Mouse (Mus musculus) liver, postnatal 0 days (tissue): ENCODE measurements at regions not wholly inside any gene's neighbourhood (a gene's known extent, or its start where the extent isn't known, plus 50 kb on each side); places are given as distances from the start of the nearest gene placed in this dataset.

ENCODE experiments used
- ATAC-seq: fragments of 200-750 bp; cut with Nextera tagmentation; 2 replicates; pipeline ENCODE4 v1.8.0; 2017; ENCODE audit warnings: mild to moderate bottlenecking, moderate library complexity
- DNase-seq: peaks from one replicate; pipeline ENCODE4 v3.0.0-alpha.2; 2016
- H3K27ac ChIP-seq: fragments of 300-500 bp; sonication (generic); 2 replicates; pipeline ENCODE4 v1.5.1; 2014; ENCODE audit warnings: antibody characterized with exemption, moderate library complexity, mild to moderate bottlenecking, low read depth
- H3K27me3 ChIP-seq: fragments of 300-500 bp; sonication (generic); 2 replicates; pipeline ENCODE4 v1.6.1; 2014; ENCODE audit warnings: low read length, control low read depth, mixed read lengths; ENCODE audit not compliant: insufficient read depth
- H3K36me3 ChIP-seq: fragments of 300-500 bp; sonication (generic); replicated peaks from 2 replicates; pipeline ENCODE4 v1.6.1; 2014; ENCODE audit warnings: mild to moderate bottlenecking, control low read depth, low read length, moderate library complexity, mixed read lengths; ENCODE audit not compliant: insufficient read depth
- H3K4me1 ChIP-seq: fragments of 300-500 bp; sonication (generic); 2 replicates; pipeline ENCODE4 v1.6.1; 2014; ENCODE audit warnings: antibody characterized with exemption, mild to moderate bottlenecking, control low read depth; ENCODE audit not compliant: insufficient read depth
- H3K4me2 ChIP-seq: fragments of 300-500 bp; sonication (generic); 2 replicates; pipeline ENCODE4 v1.6.1; 2014; ENCODE audit warnings: low read depth, mild to moderate bottlenecking, low read length, moderate library complexity, mixed read lengths
- H3K4me3 ChIP-seq: fragments of 300-500 bp; sonication (generic); 2 replicates; pipeline ENCODE4 v1.5.1; 2014; ENCODE audit warnings: low read depth, low read length
- H3K9ac ChIP-seq: fragments of 300-500 bp; sonication (generic); replicated peaks from 2 replicates; pipeline ENCODE4 v1.6.1; 2014; ENCODE audit warnings: mild to moderate bottlenecking, moderate library complexity
- H3K9me3 ChIP-seq: fragments of 300-500 bp; sonication (generic); 2 replicates; pipeline ENCODE4 v1.6.1; 2016; ENCODE audit warnings: mild to moderate bottlenecking, control low read depth, low read length, mixed read lengths
- CTCF ChIP-seq: sonication (generic); IDR thresholded peaks from 2 replicates; pipeline ENCODE4 v1.5.1; 2016; ENCODE audit warnings: antibody characterized with exemption, low read depth
- EP300 ChIP-seq: IDR thresholded peaks from 2 replicates; pipeline ENCODE4 v1.6.1; 2016; ENCODE audit warnings: antibody characterized with exemption, low read depth, mild to moderate bottlenecking
- WGBS: fragments of 180-500 bp; shearing (Covaris S2); extraction: QIAGEN DNeasy Blood & Tissue Kit; methylation state at CpG from one replicate; pipeline ENCODE4 v1.1.7; 2014; ENCODE audit not compliant: insufficient replicate concordance; 5-methylcytosine and 5-hydroxymethylcytosine counted together

- ATAC-seq = no peak
- Histone ChIP-seq H3K27me3 (no peaks in the 10 kb centered on the region), H3K36me3 (no peaks in the 10 kb centered on the region), H3K27ac (no peak overlapping the region), H3K4me1 (no peaks in the 10 kb centered on the region), H3K4me2 (no peak overlapping the region), H3K9me3 (no peaks in the 10 kb centered on the region), H3K4me3 (no peak overlapping the region), H3K9ac (no peak overlapping the region)
- 78% methylated on average over 3 of the region's 3 CpGs for WGBS
- no peak for DNase-seq
- TF ChIP-seq EP300 (no peak), CTCF (no peak)
Observed at GRCm38 (mm10) chr15:86913276-86913675, 630.8 kb upstream of the Fam19a5 start.

GRCm38 (mm10) chr15:86917891-86918290 is 626.2 kb upstream of the Fam19a5 start:
- no peaks in the 10 kb centered on the region for H3K36me3 ChIP-seq
- no peaks in the 10 kb centered on the region for H3K27me3 ChIP-seq
- TF ChIP-seq EP300 (no peak), CTCF (no peak)
- H3K9me3 ChIP-seq = no peaks in the 10 kb centered on the region
- no peak overlapping the region for H3K4me3 ChIP-seq
- no peaks in the 10 kb centered on the region for H3K4me1 ChIP-seq
- WGBS = 82% methylated on average over 8 of the region's 8 CpGs
- no peak overlapping the region for H3K4me2 ChIP-seq
- no peak for DNase-seq
- H3K27ac ChIP-seq = no peak overlapping the region
- H3K9ac ChIP-seq = no peak overlapping the region
- ATAC-seq = no peak

- Histone ChIP-seq H3K27me3 (no peaks in the 10 kb centered on the region), H3K36me3 (no peaks in the 10 kb centered on the region), H3K4me3 (no peak overlapping the region), H3K4me1 (no peaks in the 10 kb centered on the region), H3K9me3 (no peaks in the 10 kb centered on the region), H3K4me2 (no peak overlapping the region), H3K9ac (no peak overlapping the region), H3K27ac (no peak overlapping the region)
- no peak for ATAC-seq
- 53% methylated on average over 8 of the region's 8 CpGs for WGBS
- DNase-seq = no peak
- TF ChIP-seq EP300 (no peak), CTCF (no peak)
Observed at GRCm38 (mm10) chr15:86919704-86920103, 624.4 kb upstream of the Fam19a5 start.

GRCm38 (mm10) chr15:86920185-86920584 is 623.9 kb upstream of the Fam19a5 start:
- no peaks in the 10 kb centered on the region for H3K27me3 ChIP-seq
- 56% methylated on average over 7 of the region's 7 CpGs for WGBS
- TF ChIP-seq CTCF (no peak), EP300 (no peak)
- H3K27ac ChIP-seq = no peak overlapping the region
- no peak for ATAC-seq
- no peak for DNase-seq
- H3K4me2 ChIP-seq = no peak overlapping the region
- no peak overlapping the region for H3K4me3 ChIP-seq
- no peaks in the 10 kb centered on the region for H3K9me3 ChIP-seq
- no peaks in the 10 kb centered on the region for H3K36me3 ChIP-seq
- H3K4me1 ChIP-seq = no peaks in the 10 kb centered on the region
- no peak overlapping the region for H3K9ac ChIP-seq

GRCm38 (mm10) chr15:86921401-86921800 is 622.7 kb upstream of the Fam19a5 start:
- Histone ChIP-seq H3K4me3 (no peak overlapping the region), H3K4me2 (no peak overlapping the region), H3K27ac (no peak overlapping the region), H3K4me1 (no peaks in the 10 kb centered on the region), H3K9me3 (no peaks in the 10 kb centered on the region), H3K27me3 (no peaks in the 10 kb centered on the region), H3K36me3 (no peaks in the 10 kb centered on the region), H3K9ac (no peak overlapping the region)
- ATAC-seq (no peak), DNase-seq (no peak)
- 31% methylated on average over 8 of the region's 8 CpGs for WGBS
- TF ChIP-seq EP300 = no peak
- TF ChIP-seq CTCF = no peak

GRCm38 (mm10) chr15:86925081-86925749 is 618.9 kb upstream of the Fam19a5 start:
- H3K27ac ChIP-seq = no peak overlapping the region
- H3K27me3 ChIP-seq = no peaks in the 10 kb centered on the region
- 17% methylated on average over 17 of the region's 17 CpGs for WGBS
- no peak overlapping the region for H3K9ac ChIP-seq
- no peaks in the 10 kb centered on the region for H3K4me1 ChIP-seq
- TF ChIP-seq CTCF (no peak), EP300 (no peak)
- DNase-seq = no peak
- H3K9me3 ChIP-seq = no peaks in the 10 kb centered on the region
- no peak for ATAC-seq
- H3K4me2 ChIP-seq = no peak overlapping the region
- no peak overlapping the region for H3K4me3 ChIP-seq
- H3K36me3 ChIP-seq = no peaks in the 10 kb centered on the region
